Mouse (Mus musculus) kidney, embryonic 16.5 days (tissue): ENCODE measurements around the gene Zswim1. TPM values are rescaled to one million over a fixed set of nuclear protein-coding genes. Genes with fewer than 3 reads are reported as not detected.

Source experiments
- ATAC-seq: fragments of 200-750 bp; cut with Nextera tagmentation; 2 replicates; pipeline ENCODE4 v1.8.0; 2017; ENCODE audit warnings: moderate TSS enrichment; ENCODE audit not compliant: low FRiP score, low TSS enrichment
- H3K27ac ChIP-seq: fragments of 300-500 bp; sonication (generic); 2 replicates; pipeline ENCODE4 v1.5.1; 2014; ENCODE audit warnings: low read length
- H3K27me3 ChIP-seq: fragments of 300-500 bp; sonication (generic); 2 replicates; pipeline ENCODE4 v1.6.1; 2014; ENCODE audit warnings: low read length, control low read depth, mixed read lengths; ENCODE audit not compliant: insufficient read depth
- H3K36me3 ChIP-seq: fragments of 300-500 bp; sonication (generic); 2 replicates; pipeline ENCODE4 v1.6.1; 2014; ENCODE audit warnings: low read length, control low read depth, mixed read lengths; ENCODE audit not compliant: insufficient read depth
- H3K4me1 ChIP-seq: fragments of 300-500 bp; sonication (generic); 2 replicates; pipeline ENCODE4 v1.6.1; 2014; ENCODE audit warnings: low read length, control low read depth, mixed read lengths; ENCODE audit not compliant: insufficient read depth
- H3K4me2 ChIP-seq: fragments of 300-500 bp; sonication (generic); replicated peaks from 2 replicates; pipeline ENCODE4 v1.6.1; 2014; ENCODE audit warnings: low read depth, low read length
- H3K4me3 ChIP-seq: fragments of 300-500 bp; sonication (generic); 2 replicates; pipeline ENCODE4 v1.5.1; 2014; ENCODE audit warnings: mild to moderate bottlenecking, low read length
- H3K9ac ChIP-seq: fragments of 300-500 bp; sonication (generic); replicated peaks from 2 replicates; pipeline ENCODE4 v1.6.1; 2014; ENCODE audit warnings: low read length
- H3K9me3 ChIP-seq: fragments of 300-500 bp; sonication (generic); 2 replicates; pipeline ENCODE4 v1.6.1; 2016; ENCODE audit warnings: low read length, control low read depth
- WGBS: fragments of 180-500 bp; shearing (Covaris S2); extraction: QIAGEN DNeasy Blood & Tissue Kit; methylation state at CpG from one replicate; pipeline ENCODE4 v1.1.7; 2014; 5-methylcytosine and 5-hydroxymethylcytosine counted together
- polyA plus RNA-seq: library from polyadenylated mRNA; unstranded; fragments of >200 nt; fragmentation: Nextera tagmentation; extraction: Ambion mirVana; gene quantifications from 2 replicates; pipeline ENCODE4 v1.2.1, GENCODE M21; 2015

The Zswim1 gene
- polyA plus RNA-seq, 1 experiment from 2014 or later = 21.7 TPM

DNA sequence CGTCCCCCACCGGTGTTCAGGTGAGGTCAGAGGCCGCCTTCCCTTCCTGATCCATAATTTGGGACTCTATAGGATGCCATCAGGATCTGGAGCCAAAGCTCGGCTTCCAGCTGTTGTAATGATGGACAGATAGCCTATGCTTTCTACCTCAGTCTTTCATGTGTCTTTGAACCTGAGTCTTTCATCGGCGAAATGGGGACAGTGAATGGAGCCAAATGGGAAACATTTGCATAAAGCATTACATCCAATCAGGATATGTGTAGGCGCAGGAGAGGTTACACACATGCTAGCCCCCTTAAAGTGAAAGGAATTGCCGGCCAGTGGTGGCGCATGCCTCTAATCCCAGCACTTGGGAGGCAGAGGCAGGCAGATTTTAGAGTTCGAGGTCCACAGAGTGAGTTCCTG, 697 bp downstream of the Zswim1 start:
- ATAC-seq = peak; percentile 78
- WGBS = 2% methylated on average over 10 of the region's 10 CpGs
- Histone ChIP-seq H3K27ac (peak overlapping the region; percentile 86), H3K4me2 (peak overlapping the region; percentile 54), H3K27me3 (no peaks in the 10 kb centered on the region), H3K4me1 (peaks cover 14% of the 10 kb centered on the region), H3K9me3 (no peaks in the 10 kb centered on the region), H3K9ac (peak overlapping the region; percentile 78), H3K36me3 (peaks cover 27% of the 10 kb centered on the region), H3K4me3 (peak overlapping the region; percentile 89)

- Histone ChIP-seq H3K4me3 (no peak overlapping the region), H3K27ac (no peak overlapping the region), H3K4me1 (peaks cover 14% of the 10 kb centered on the region), H3K9me3 (no peaks in the 10 kb centered on the region), H3K9ac (no peak overlapping the region), H3K4me2 (0 out of 2 replicates have a peak overlapping the region, but pooled peaks have one; percentile 54), H3K27me3 (no peaks in the 10 kb centered on the region), H3K36me3 (peaks cover 27% of the 10 kb centered on the region)
- ATAC-seq = no peak
- WGBS = 90% methylated on average over 4 of the region's 4 CpGs
Observed at GRCm38 (mm10) chr2:164823969-164824368, 1.5 kb downstream of the Zswim1 start.

DNA sequence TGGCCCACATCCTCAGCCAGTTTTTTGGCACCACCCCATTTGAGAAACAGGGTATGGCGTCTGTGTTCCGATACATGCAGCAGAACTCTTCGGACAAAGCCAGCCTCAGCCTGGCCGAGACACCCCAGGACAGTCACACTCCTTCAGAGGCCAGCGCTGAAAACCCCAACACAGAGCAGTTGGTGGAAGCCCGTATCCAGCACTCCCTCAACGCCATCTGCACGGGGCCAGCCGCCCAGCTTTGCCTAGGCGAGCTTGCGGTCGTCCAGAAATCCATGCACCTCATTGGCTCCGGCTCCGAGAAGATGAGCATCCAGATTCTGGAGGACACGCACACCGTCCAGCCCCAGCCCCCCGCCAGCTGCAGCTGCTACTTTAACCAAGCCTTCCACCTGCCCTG, 3.0 kb downstream of the Zswim1 start:
- Histone ChIP-seq H3K36me3 (peaks cover 27% of the 10 kb centered on the region), H3K27ac (no peak overlapping the region), H3K9ac (no peak overlapping the region), H3K4me2 (no peak overlapping the region), H3K4me1 (peaks cover 14% of the 10 kb centered on the region), H3K27me3 (no peaks in the 10 kb centered on the region), H3K9me3 (no peaks in the 10 kb centered on the region), H3K4me3 (no peak overlapping the region)
- no peak for ATAC-seq
- WGBS = 94% methylated on average over 17 of the region's 17 CpGs

DNA sequence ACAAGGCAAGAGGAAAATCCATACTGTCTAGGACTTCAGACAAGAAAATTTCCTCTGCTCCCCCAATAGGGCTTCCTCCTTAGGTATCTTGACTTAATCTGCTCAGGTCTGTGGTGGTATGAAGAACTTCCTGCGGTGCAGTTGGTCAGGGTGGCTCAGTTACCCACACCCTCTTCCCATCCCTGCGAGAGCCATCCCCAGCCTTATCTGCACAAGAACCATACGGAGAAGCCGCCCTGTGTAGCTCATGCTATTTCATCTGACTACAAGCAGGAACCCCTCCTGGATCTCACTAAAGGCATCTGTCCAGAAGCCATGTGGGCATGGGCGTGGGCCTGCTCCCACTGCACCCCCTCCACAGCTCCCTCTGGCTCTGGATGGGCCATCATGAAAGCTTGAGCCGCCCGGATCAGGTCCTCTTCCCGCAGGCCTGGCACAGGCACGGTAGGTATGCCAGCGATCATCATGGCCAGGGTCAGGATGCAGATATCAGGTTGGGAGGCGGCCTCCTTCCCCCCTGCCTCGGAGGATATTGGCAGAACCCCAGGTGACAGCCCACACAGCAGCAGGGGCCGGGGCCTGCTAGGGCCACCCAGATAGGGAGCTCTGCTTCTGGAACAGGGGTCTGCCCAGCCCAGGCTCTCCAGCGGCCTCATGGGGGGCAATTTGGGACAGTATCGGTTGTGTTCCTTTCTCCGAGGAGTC, 4.8 kb downstream of the Zswim1 start:
- H3K4me3 ChIP-seq = no peak overlapping the region
- ATAC-seq = no peak
- H3K27ac ChIP-seq = no peak overlapping the region
- H3K9me3 ChIP-seq = no peaks in the 10 kb centered on the region
- H3K36me3 ChIP-seq = peaks cover 27% of the 10 kb centered on the region
- WGBS = 88% methylated on average over 16 of the region's 16 CpGs
- H3K4me1 ChIP-seq = peaks cover 12% of the 10 kb centered on the region
- H3K9ac ChIP-seq = no peak overlapping the region
- H3K27me3 ChIP-seq = no peaks in the 10 kb centered on the region
- no peak overlapping the region for H3K4me2 ChIP-seq

- H3K4me1 ChIP-seq = peaks cover 7% of the 10 kb centered on the region
- H3K27me3 ChIP-seq = no peaks in the 10 kb centered on the region
- ATAC-seq = no peak
- H3K4me3 ChIP-seq = no peak within 1 kb of the TSS
- no peaks in the 10 kb centered on the region for H3K9me3 ChIP-seq
- 81% methylated on average over 6 of the region's 6 CpGs for WGBS
- peaks cover 27% of the 10 kb centered on the region for H3K36me3 ChIP-seq
- no peak within 1 kb of the TSS for H3K27ac ChIP-seq
- H3K4me2 ChIP-seq = no peak within 1 kb of the TSS
- H3K9ac ChIP-seq = no peak within 1 kb of the TSS
Observed at GRCm38 (mm10) chr2:164828437-164828836, 6.0 kb downstream of the Zswim1 start, which contains the start of gene Spata25. TSS of gene Spata25 (minus strand) at chr2:164828537.

DNA sequence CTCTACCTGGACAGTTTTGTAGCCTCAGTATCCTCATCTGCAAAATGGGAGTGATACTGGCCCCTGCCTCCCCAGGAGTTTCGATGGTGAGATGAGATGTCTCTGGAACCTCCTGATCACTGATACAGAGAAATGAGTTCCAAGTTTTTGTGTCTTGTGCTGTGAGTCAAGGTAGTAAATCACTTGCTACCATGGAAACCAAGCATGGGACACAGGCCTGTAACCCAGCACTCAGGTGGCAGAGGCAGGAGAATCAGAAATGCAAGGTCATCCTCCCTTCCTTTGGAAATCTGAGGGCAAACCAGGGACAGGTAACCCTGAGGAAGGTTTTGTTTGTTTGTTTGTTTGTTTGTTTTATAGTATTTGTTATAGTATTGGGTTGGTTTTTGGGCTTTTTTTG, 6.6 kb downstream of the Zswim1 start:
- ATAC-seq = no peak
- H3K4me3 ChIP-seq = no peak overlapping the region
- no peaks in the 10 kb centered on the region for H3K9me3 ChIP-seq
- no peak overlapping the region for H3K4me2 ChIP-seq
- H3K27me3 ChIP-seq = no peaks in the 10 kb centered on the region
- H3K27ac ChIP-seq = no peak overlapping the region
- WGBS = 96% methylated on average over 1 of the region's 1 CpGs
- peaks cover 2% of the 10 kb centered on the region for H3K4me1 ChIP-seq
- no peak overlapping the region for H3K9ac ChIP-seq
- peaks cover 27% of the 10 kb centered on the region for H3K36me3 ChIP-seq

DNA sequence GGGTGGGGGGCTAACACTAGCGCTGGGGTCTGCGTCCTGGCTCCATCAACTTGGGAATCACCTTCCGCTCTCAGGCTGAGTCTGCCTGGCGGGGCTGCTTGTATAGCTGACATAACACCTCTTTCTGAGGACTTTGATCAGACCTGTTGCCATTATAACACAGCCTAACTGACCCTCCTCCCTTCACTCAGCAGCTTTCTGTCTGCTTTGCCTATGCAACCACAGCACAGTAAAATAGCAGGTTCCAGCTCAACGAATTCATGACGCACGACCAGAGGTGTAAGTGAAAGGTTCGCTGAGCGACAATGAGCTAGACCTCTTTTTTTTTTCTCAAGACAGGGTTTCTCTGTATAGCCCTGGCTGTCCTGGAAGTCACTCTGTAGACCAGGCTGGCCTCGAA, 8.5 kb downstream of the Zswim1 start:
- no peak overlapping the region for H3K9ac ChIP-seq
- ATAC-seq = no peak
- no peak overlapping the region for H3K4me2 ChIP-seq
- WGBS = 65% methylated on average over 10 of the region's 10 CpGs
- H3K4me3 ChIP-seq = no peak overlapping the region
- H3K9me3 ChIP-seq = no peaks in the 10 kb centered on the region
- peaks cover 13% of the 10 kb centered on the region for H3K36me3 ChIP-seq
- H3K4me1 ChIP-seq = peaks cover 9% of the 10 kb centered on the region
- no peak overlapping the region for H3K27ac ChIP-seq
- no peaks in the 10 kb centered on the region for H3K27me3 ChIP-seq

GRCm38 (mm10) chr2:164832032-164832747, 9.7 kb downstream of the Zswim1 start:
- Histone ChIP-seq H3K27ac (peak overlapping the region; percentile 84; the same call in 1 of the 2 replicates), H3K9ac (peak overlapping the region; percentile 81), H3K9me3 (no peaks in the 10 kb centered on the region), H3K4me3 (peak overlapping the region; percentile 70), H3K4me2 (peak overlapping the region; percentile 94), H3K4me1 (peaks cover 9% of the 10 kb centered on the region), H3K27me3 (no peaks in the 10 kb centered on the region), H3K36me3 (peaks cover 16% of the 10 kb centered on the region)
- no peak for ATAC-seq
- 60% methylated on average over 16 of the region's 16 CpGs for WGBS

DNA sequence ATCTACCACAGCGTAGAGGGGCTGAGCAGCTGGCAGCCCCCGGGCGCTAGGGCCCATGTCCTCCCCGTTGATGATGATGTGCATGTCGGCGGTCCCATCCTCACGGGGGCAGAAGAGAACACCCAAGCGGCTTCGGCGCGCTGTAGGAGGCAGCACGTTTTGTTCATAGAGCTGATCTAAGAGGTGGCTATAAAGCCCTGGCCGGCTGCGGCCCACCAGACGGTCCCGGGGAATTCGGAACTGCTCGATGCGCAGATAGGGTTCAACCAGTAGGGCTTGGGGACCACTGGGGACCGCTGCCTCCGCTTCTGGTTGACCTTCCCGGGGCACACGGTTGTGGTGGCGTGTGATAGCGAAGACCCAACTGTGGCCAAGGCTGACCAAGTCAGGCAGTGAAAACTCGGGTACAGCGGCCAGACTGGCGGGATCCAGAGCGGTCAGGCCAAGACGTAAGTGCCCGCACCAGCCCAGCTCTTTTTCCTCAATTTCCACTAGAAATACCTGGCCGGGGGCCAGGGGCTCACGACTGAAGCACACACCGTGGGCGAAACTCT, 10.3 kb downstream of the Zswim1 start, which contains the start of gene Ctsa:
Gene Ctsa (plus strand): TSS at position 126 of the 554 bp plus-strand sequence.
- H3K4me1 ChIP-seq = peaks cover 9% of the 10 kb centered on the region
- ATAC-seq = peak; percentile 74
- peak within 1 kb of the TSS; percentile 94 for H3K4me2 ChIP-seq
- H3K4me3 ChIP-seq = peak within 1 kb of the TSS; percentile 70
- peaks cover 12% of the 10 kb centered on the region; the same call in 1 of the 2 replicates for H3K36me3 ChIP-seq
- no peaks in the 10 kb centered on the region for H3K9me3 ChIP-seq
- under 1% methylated on average over 35 of the region's 35 CpGs for WGBS
- peak within 1 kb of the TSS; percentile 84 for H3K27ac ChIP-seq
- peak within 1 kb of the TSS; percentile 81 for H3K9ac ChIP-seq
- no peaks in the 10 kb centered on the region for H3K27me3 ChIP-seq
